Mouse (Mus musculus): ENCODE results near the gene Srebf2.
"Not testable (repeated sequence)": the region's sequence is repeated elsewhere in the genome, so short reads cannot be mapped to it uniquely, and the experiment has no call there.

Gene Srebf2

DNA sequence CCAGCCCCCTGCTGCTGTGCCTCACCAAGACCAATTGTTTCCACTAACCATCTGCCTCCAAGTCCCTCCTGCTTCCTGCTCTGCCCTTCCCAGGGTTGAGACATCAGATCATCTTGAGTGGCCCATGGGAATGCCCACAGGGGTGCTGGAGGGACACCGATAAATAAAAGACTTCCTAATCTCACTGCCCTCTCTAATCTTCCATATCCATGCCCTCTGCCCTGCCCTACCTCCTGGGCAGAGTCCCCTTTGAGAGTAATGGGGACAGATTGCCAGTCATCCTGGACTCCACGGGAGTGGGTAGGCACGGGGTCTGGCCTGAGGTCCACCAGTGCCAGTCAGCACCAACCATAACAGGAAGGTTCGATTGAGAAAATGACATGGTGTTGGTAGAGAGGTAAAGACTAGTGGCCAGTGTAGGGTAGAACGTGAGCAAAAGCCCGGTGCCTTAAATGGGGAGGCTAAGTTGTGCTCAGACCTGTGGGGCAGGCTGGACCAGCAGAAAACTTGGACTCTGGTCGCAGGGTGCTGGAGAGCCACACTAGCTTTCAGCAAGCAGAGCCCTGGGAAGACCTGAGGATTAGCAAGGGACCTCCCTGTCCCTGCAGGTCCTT is 77.7 kb downstream of the Srebf2 start:
- no peak for DNase-seq (ENCODE audit: low read depth)

GRCm38 (mm10) chr15:82225769-82226168 is 78.8 kb downstream of the Srebf2 start:
- DNase-seq (ENCODE audit: low read depth) = no peak

- DNase-seq (ENCODE audit: low read depth) = no peak
Observed at GRCm38 (mm10) chr15:82229542-82230045, 82.6 kb downstream of the Srebf2 start.

GRCm38 (mm10) chr15:82230098-82230611 is 83.2 kb downstream of the Srebf2 start:
- no peak for DNase-seq (ENCODE audit: low read depth)

DNA sequence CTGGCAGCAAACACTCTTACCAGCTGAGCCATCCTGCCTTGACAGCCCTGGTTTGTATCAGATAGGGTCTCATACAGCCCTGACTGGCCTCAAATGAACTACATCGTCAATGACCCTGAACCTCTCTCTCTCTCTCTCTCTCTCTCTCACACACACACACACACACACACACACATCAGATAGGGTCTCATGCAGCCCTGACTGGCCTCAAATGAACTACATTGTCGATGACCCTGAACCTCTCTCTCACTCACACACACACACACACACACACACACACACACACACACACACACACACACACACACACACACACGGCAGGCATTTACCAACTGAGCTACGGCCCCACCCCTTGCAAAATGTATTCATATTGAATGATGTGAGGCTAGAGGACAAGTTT is 84.1 kb downstream of the Srebf2 start:
- DNase-seq (ENCODE audit: low read depth) = no peak

- no peak for DNase-seq (ENCODE audit: low read depth)
Observed at GRCm38 (mm10) chr15:82231591-82232378, 84.8 kb downstream of the Srebf2 start.

- DNase-seq (ENCODE audit: low read depth) = no peak
Observed at GRCm38 (mm10) chr15:82232651-82233050, 85.7 kb downstream of the Srebf2 start.

GRCm38 (mm10) chr15:82235661-82236060 is 88.7 kb downstream of the Srebf2 start:
- peak; percentile 87 for DNase-seq (ENCODE audit: low read depth)

- peak; percentile 78 for DNase-seq (ENCODE audit: low read depth)
Observed at GRCm38 (mm10) chr15:82236565-82236964, 89.6 kb downstream of the Srebf2 start.

- no peak for DNase-seq (ENCODE audit: low read depth)
Observed at GRCm38 (mm10) chr15:82243311-82243710, 96.3 kb downstream of the Srebf2 start.

- peak; percentile 56 for DNase-seq (ENCODE audit: low read depth)
Observed at GRCm38 (mm10) chr15:82243742-82244114, 96.7 kb downstream of the Srebf2 start.

- peak; percentile 89 for DNase-seq (ENCODE audit: low read depth)
Observed at GRCm38 (mm10) chr15:82244115-82244804, 97.3 kb downstream of the Srebf2 start, which contains the start of gene Cenpm. Cenpm (minus strand) TSS chr15:82244748.

DNA sequence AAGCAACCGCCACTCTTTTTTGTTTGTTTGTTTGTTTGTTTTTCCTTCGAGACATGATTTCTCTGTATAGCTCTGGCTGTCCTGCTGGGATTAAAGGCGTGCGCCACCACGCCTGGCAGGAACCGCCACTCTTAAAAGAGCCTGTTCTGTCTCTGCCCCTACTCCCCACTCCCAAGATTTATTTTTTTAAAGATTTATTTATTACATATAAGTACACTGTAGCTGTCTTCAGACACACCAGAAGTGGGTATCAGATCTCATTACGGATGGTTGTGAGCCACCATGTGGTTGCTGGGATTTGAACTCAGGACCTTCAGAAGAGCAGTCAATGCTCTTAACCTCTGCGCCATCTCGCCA is 97.8 kb downstream of the Srebf2 start:
- not testable (repeated sequence) for DNase-seq (ENCODE audit: low read depth)

GRCm38 (mm10) chr15:82247131-82247776 is 100.3 kb downstream of the Srebf2 start:
- peak; percentile 78 for DNase-seq (ENCODE audit: low read depth)

- DNase-seq (ENCODE audit: low read depth) = no peak
Observed at GRCm38 (mm10) chr15:82251579-82251978, 104.6 kb downstream of the Srebf2 start.

GRCm38 (mm10) chr15:82252097-82252496 is 105.1 kb downstream of the Srebf2 start, which contains the start of gene 1500009C09Rik:
1500009C09Rik (plus strand) TSS chr15:82252397.
- DNase-seq (ENCODE audit: low read depth) = peak; percentile 38

All from 416B (cell line).